Mouse (Mus musculus) monocyte, adult 5-6 weeks (primary cell): Measurements from ENCODE around the gene Foxp1. TPM values are rescaled to one million over a fixed set of nuclear protein-coding genes. Genes with fewer than 3 reads are reported as not detected.

Experiments used
- ATAC-seq: fragments of 153-309, 156-312 bp; replicated peaks from 2 replicates; pipeline ENCODE4 v1.8.0; 2017; ENCODE audit warnings: mild to moderate bottlenecking; ENCODE audit not compliant: low TSS enrichment, insufficient number of reproducible peaks, severe bottlenecking, poor library complexity, low FRiP score
- total RNA-seq: library from RNA; stranded (forward); fragments of 200-1000, 200-491, 200-594 nt; gene quantifications from 3 replicates; pipeline ENCODE4 v1.2.3, GENCODE M21; 2017

Gene Foxp1
- total RNA-seq, 1 experiment from 2014 or later, result 75.1 TPM

DNA sequence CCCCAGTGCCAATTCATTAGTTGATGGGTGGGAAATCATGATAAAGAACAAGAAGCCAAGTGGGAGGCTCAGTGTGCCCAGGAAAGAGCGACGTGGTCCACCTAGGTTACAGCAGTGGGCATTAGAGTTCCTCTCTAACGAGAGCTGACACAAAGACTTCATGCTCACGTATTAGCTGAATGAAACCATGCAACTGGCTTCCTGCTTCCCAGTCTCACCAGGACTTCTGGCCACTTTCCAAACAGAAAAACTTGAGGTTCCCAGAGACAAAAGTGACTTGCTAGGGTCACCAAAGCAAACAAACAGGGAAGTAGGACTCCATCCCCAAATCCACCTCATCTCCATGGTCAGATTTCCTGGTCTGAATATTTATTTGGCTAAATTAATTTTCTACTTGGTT lies 144.8 kb downstream of the Foxp1 start:
- no peak for ATAC-seq

DNA sequence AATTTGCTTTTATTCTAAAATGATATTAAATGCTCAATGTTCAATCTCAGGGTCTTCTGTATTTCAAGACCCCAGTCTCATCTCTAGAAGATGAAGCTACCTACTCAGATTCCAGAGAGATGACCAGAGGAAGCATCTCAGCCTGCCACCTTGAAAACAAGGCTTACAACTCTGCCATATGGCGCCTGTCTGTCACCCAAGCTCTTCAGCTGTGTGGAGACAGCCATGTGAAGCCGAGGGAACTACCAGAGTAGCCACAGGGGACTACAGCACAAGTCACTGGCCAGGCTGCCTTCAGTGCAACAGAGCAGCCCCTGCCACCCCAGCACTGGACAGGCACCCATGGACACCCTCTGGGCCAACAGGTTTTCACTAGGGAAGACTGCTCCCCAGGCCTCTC lies 145.4 kb downstream of the Foxp1 start:
- ATAC-seq, result no peak

GRCm38 (mm10) chr6:99376721-99377120 lies 145.8 kb downstream of the Foxp1 start:
- ATAC-seq, result no peak

- no peak for ATAC-seq
Measured at GRCm38 (mm10) chr6:99375865-99376264, 146.7 kb downstream of the Foxp1 start.

- 0 out of 2 replicates have a peak, but pooled peaks have one; percentile 9 for ATAC-seq
Measured at GRCm38 (mm10) chr6:99375376-99375775, 147.1 kb downstream of the Foxp1 start.

DNA sequence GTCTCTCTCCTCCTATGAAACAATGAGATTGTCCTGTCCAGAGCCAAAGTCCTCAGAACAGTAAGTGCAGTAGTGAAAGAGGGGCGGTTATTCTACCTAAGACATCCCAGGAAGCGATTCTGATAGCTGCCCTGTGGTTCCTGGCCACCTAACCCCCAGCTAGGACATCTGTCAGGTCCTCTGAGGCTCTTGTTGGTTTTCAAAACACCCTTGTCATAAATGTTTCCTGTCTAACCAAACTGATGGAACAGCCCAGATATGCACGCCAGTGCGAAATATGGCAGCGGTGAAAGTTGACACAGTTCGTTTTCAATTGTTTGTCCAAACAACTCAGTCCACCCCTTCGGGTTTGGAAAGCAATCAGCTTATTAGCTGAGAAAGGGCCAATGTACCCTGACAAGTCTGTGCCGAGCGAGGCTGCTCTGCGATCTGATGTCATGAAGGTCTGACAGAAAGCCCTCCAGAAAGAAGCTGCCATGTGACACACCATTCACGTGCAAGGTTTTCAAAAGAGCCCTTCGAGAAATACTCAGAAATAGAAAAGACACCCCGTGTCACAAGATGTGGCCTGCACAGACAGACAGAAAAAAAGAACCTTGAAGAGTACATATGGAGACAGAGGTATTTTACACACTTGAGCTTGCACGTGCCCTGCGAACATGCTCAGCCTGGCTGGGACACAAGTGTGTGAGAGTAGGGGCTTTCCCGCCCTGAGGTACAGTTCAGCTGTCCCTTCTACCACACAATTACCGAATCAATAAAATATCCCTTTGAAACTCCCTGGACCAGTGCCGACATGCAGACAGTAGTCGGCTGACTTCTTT lies 147.9 kb downstream of the Foxp1 start:
- no peak for ATAC-seq

- no peak for ATAC-seq
Measured at GRCm38 (mm10) chr6:99372427-99372826, 150.1 kb downstream of the Foxp1 start.

DNA sequence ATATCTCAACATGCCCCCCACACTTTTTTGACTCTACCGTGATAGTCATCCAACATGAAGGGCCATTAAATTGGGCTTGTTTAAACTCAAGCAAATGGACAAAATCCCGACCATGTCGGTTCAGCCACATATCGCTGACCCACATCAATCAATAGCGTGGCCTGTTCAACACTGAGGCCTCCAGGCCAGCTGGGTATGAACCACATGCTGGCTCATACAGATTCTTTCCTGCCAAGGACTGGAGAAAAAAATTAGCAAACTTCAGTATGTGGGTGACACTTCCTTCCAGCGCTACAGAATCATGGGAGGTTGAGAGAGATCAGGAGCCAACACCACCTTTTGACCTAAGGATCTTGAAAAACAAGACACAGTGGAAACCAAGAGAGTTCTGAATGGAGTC lies 150.5 kb downstream of the Foxp1 start:
- ATAC-seq, result no peak

- no peak for ATAC-seq
Measured at GRCm38 (mm10) chr6:99369931-99370330, 152.6 kb downstream of the Foxp1 start.

DNA sequence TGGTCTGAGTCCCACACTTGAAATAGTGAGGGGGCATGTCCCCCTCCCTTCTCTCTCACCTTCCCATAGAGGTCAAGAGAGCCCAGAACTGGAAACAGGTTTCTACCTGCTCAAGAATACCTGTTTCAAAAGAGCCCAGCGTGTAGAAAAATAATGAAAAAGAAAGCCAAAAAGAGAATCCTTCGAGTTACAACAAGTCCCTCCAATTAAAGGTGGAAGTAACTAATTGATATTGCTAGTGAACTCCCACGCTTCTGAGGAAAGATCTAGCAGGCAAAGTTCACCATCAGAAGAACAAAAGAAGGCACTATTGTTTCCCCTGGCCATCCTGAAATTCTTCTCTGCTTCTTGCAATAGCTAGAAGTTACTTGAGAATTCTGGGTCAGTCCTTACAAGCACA lies 153.4 kb downstream of the Foxp1 start:
- no peak for ATAC-seq

DNA sequence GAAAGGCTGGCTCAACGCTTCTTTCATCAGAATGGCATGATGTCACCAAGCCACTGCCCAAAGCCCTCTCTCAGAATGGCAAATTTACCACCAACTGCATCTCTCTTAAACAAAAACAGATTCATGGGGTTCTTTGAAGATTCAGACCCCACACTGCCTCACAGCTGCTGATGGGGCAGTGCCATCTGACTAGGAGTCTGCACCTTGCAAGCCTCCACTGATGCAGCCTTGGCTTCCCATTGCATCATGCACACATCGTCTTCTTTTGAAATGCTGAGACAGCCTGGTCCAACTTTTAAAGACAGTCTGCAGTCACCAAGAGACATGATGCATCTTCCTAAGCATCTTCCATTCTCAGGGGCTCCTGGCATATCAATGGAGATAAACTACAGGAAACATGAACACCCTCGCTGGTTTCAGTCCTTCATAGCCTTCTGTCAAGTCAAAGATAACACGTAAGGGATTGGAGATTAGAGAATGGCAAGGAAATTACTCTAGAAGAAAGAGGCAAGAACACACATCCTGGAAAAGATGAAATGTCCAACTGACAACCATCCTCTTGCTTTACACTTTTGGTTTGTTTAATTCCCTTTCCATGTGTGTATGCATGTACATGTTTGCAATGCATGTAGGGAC lies 154.3 kb downstream of the Foxp1 start:
- ATAC-seq, result no peak

DNA sequence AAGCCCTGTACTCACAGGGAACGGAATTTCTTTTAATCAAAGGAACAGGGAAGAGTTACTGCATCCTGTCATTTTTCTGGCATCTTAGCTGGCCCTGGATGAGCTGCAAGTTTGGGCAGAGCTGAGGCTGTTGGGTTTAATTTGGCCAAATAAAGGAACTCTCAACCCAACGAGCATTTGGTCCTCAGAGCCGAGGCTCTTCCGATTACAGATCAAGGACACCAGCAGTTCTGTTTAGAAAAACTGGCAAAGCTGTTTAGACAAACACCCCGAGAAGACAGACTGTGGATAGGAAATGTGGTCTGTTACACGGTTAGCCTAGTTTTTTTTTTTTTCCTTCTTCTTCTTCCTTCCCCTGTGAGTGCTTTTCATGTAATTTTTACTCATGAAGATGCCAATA lies 158.0 kb downstream of the Foxp1 start:
- no peak for ATAC-seq

DNA sequence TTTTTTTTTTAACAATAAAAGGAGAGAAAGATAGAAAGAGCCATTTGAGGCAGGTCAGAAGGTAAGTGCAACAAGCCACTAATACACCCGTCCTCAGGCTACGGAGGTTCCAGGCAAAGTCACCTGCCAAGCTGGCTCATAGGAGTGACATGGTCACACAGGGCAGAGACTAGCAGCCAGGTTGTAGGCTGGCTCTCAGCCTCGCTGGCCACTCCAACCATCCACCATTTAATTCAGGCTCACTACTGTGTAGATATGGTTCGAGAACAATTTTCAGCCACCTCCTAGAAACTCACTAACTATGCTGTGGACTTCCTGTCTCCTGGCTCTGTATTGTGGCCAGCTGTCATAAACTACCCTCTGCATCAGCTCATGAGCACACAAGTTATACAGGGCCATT lies 161.9 kb downstream of the Foxp1 start:
- no peak for ATAC-seq

- ATAC-seq, result no peak
Measured at GRCm38 (mm10) chr6:99359765-99360499, 162.6 kb downstream of the Foxp1 start.

DNA sequence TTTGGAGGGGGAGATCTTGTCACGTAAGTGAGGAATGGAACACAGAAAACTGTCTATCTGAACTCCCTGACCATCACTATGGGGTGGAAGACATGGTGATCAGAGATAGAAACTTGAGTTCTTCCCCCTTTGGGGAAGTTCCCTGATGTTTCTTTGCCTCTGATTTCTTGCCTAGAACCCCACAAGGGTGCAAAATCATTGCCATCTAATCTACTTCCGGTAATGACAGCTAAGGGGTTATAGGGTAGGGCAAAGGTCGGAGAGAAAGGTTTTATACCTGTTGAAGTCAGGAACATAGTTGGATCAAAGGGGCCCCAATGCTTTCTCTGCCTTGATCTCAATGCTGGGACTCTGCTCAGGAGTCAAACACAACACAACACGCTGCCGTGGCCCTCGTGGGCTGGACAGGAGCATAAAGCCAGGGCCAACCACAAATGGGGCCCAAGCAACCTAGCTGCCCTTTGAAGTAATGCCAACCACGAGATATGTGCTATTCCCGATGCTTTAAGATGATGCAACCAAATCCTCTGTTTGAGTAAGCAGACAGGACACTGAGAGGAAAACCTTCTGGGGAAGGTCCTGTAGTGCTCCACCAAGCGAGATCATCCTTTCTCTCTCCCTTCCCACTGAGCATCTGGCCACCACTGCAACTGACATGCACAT lies 163.4 kb downstream of the Foxp1 start:
- ATAC-seq, result peak; percentile 22; the same call in 1 of the 2 replicates

DNA sequence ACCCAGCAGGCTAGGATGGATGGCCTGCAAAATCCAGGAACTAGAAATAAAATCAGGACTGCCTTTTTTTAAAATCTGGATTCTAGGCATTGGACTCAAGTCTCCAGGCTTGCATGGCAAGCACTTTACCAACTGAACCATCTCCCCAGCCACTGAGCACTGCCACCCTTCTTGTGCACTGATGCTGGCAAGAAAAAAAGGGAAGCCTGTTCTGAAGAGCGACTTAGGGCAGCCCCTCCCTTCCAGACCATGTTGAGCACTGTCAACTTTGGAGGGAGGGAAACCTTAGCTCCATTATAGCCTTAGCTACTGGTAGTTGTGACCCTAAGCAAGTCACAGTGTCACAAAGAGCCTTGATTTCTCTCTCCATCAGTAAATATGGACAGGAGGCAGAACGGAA lies 164.6 kb downstream of the Foxp1 start:
- ATAC-seq, result peak; percentile 65; the same call in 1 of the 2 replicates

- no peak for ATAC-seq
Measured at GRCm38 (mm10) chr6:99354338-99354737, 168.2 kb downstream of the Foxp1 start.

GRCm38 (mm10) chr6:99353441-99353840 lies 169.1 kb downstream of the Foxp1 start:
- no peak for ATAC-seq

DNA sequence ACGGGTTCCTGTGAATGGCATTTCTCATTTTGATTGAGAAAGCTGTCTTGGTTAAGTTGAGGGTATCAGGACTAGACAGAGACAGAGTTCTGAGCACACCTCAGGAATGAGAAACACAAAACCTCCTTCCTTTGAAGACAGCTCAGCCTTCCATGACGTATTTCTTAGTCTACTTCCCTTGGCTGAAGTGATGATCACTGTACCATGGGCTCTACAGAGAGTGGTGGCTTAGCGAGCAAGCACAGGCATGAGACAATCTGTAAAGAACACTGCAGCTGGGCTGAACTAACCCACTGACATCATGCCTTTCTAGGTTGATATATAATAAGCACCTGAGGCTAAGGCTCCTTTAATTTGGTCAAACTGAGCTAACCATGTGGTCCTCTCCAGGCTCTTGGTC lies 172.0 kb downstream of the Foxp1 start:
- no peak for ATAC-seq
